Mouse (Mus musculus) inflammation-experienced regulatory T-cells, adult 6 months (primary cell): ENCODE data around the gene Tbc1d16. TPM values are rescaled to one million over a fixed set of nuclear protein-coding genes. Genes with fewer than 3 reads are reported as not detected.

Source experiments
- ATAC-seq: one replicate; pipeline ENCODE4 v1.8.0; 2017
- polyA plus RNA-seq, 3 experiments: library from polyadenylated mRNA; unstranded; fragments of 100-300 nt; shearing (Covaris generic); gene quantifications; one replicate each; pipeline ENCODE4 v1.2.1; 2017

The Tbc1d16 gene
- polyA plus RNA-seq, 3 experiments from 2014 or later: 0.20 to 0.55 (median 0.33) TPM

GRCm38 (mm10) chr11:119138205-119138604 lies 90.1 kb downstream of the Tbc1d16 start:
- ATAC-seq: no peak

DNA sequence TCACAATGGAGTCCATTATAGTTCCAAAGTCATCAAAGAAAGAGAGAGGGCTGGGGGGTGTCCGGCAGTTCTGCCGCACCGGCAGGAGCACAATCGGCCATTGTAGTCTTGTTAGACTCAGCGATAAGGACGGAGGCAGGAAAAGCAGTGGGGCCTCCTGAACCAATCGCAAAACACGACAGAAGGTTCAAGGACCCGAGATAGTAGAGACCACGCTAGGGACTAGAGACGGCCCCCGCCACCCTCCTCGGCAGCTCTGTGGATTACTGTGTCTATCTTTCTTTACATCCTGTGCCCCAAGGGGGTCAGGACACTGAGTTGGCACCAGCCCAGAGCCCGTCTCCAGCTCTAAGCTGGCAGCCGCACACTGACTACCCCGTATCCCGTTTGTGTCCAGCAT lies 93.7 kb downstream of the Tbc1d16 start:
- peak; percentile 38 for ATAC-seq

GRCm38 (mm10) chr11:119133437-119134221 lies 94.7 kb downstream of the Tbc1d16 start:
- ATAC-seq: peak; percentile 89

GRCm38 (mm10) chr11:119132198-119133035 lies 95.9 kb downstream of the Tbc1d16 start:
- ATAC-seq: no peak

GRCm38 (mm10) chr11:119130081-119130765 lies 98.1 kb downstream of the Tbc1d16 start:
- no peak for ATAC-seq

DNA sequence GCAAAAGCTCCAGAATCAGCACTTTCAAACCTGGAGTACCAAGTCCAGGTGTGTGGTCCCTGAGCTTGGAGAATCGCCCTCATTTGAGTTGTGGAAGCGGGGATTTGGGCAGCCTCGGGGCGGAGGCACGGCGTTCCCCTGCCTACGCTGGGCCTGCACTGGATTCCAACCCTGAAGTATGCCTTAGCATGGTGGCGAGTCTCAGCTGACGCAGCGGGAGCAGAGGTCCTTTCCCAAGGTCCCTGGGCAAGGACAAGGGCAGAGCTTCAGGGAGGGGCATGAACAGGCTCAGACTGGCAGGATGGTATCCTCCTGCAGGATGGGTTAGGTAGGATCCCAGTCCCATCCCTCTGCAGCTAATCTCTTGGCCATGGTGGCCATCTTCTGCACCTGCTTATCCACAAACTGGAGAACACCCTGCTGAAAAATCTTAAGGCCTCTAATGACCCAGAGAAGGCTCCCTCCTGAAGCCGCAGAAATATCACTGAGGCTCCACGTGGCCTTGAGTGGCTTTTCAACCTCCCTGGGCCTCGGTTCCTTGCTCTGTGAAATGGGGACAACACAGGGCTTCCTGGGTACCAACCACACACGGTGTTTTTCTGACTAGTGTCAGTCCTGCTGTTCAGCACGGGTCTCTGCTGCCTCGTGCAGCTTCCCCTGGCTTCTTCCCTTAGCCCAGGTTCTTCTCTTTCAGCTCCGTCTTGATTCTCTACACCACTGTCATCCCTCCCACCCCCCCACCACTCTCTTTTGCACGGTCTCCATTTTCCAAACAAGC lies 98.8 kb downstream of the Tbc1d16 start:
- no peak for ATAC-seq

GRCm38 (mm10) chr11:119128668-119129280 lies 99.5 kb downstream of the Tbc1d16 start:
- no peak for ATAC-seq

- peak; percentile 48 for ATAC-seq
These were observed 100.4 kb downstream of the Tbc1d16 start for GRCm38 (mm10) chr11:119127686-119128473.

- no peak for ATAC-seq
These were observed 101.2 kb downstream of the Tbc1d16 start for GRCm38 (mm10) chr11:119127147-119127546.

GRCm38 (mm10) chr11:119125929-119126861 lies 102.1 kb downstream of the Tbc1d16 start:
- no peak for ATAC-seq

DNA sequence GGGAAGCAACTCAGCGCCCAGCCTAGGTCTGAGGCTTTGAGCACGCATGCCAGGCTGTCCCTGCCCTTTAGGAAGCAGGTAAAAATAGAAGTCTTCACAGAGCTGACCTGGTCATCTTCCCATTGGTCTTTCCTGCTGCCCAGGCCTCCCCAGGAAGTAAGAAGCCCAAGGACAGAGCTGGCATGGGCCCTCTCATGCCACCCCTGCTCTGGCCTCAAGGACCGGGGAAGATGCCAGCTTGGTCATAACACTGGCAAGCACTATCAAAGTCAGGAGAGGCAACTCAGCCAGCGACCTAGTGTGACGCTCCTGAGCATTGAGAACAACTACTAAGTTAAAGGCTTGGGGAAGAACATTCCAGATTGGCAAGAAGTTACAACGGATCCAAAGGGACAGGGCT lies 103.8 kb downstream of the Tbc1d16 start:
- no peak for ATAC-seq

- ATAC-seq: no peak
These were observed 104.6 kb downstream of the Tbc1d16 start for GRCm38 (mm10) chr11:119123522-119124319.

- no peak for ATAC-seq
These were observed 105.9 kb downstream of the Tbc1d16 start for GRCm38 (mm10) chr11:119122396-119122795.

DNA sequence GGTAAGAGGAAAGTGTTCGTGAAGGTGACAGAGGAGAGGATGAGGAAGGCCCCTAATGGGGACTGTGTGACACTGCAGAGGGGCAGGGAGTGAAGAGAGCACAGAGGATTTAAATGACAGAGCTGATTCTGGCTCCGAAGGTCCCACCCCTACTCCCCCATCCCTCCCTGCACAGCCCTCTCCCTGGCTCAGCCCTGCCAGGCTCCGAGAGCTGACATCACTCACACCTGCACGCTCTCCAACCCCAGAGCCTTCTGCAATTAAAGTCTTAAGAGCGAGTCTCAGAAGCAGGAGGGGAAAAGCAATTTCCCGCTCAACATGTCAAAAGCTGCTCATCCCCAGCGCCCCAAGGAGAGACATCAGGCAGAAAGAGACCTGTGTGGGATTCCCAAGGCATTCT lies 109.4 kb downstream of the Tbc1d16 start:
- ATAC-seq: no peak

GRCm38 (mm10) chr11:119117945-119118344 lies 110.4 kb downstream of the Tbc1d16 start:
- no peak for ATAC-seq

DNA sequence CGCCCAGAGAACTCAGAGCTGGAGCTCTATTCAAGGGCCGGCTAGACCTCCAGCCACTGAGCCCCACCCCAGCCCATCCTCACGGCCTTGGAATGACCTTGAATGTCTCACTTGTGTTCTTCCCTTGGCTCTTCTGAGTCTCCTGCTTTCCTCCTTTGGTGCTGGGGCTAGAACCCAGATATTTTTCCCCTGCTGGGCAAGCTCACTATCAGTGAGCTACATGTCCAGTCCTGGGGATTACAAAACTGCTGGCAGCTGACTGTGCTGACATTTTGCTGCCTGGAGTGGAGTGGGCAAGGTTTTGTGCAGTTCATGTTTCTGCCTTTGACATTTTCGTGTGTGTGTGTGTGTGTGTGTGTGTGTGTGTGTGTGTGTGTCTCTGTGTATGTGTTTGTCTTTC lies 111.3 kb downstream of the Tbc1d16 start:
- no peak for ATAC-seq

DNA sequence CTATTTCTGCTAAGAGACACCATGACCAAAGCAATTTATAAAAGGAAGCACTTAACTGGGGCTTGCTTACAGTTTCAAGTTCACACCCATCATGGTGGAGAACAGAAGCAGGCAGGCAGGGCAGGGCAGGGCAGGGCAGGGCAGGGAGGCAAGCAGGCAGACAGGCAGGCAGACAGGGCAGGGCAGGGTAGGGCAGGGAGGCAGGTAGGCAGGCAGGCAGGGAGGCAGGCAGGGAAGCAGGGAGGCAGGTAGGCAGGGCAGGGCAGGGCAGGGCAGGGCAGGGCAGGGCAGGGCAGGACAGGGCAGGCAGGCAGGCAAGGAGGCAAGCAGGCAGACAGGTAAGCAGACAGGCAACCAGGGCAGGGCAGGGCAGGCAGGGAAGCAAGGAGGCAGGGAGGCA lies 115.6 kb downstream of the Tbc1d16 start:
- ATAC-seq: no peak

DNA sequence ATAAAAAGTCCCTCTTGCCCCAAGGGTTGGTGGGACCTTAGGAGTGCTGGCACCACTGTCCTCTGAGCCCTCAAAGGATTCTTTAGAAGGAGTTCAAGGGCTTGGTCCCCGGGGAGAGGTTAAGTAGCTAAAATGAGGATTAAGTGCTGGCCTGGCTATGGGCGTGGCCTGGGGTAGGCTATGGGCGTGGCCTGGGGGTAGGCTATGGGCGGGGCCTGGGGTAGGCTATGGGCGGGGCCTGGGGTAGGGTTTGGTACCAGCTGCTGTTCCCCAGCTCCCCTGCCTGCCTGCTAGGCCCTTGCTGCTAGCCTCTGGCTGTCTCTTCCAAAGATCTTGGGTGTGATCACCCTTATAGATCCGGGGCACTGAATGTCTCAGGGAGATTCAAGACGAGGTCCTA lies 117.0 kb downstream of the Tbc1d16 start:
- no peak for ATAC-seq
